Mouse (Mus musculus): Measurements from ENCODE around the gene Tspan12.
A peak's percentile ranks its signal among the peaks of the same experiment; 100 is the strongest.
"Not testable (repeated sequence)": the region's sequence is repeated elsewhere in the genome, so short reads cannot be mapped to it uniquely, and the experiment has no call there.

Tspan12 gene

GRCm38 (mm10) chr6:21852344-21852785, at the start of gene Tspan12:
TSS of gene Tspan12 (minus strand) at chr6:21852515.
- DNase-seq (ENCODE audit: inconsistent age in 2 of 2, low spot score in 1 of 2), result no peak

- peak; percentile 38 to 75 for DNase-seq (ENCODE audit: inconsistent age in 2 of 2, low spot score in 1 of 2)
Measured at GRCm38 (mm10) chr6:21894451-21894850, 42.1 kb upstream of the Tspan12 start.

GRCm38 (mm10) chr6:21889101-21889500, 36.8 kb upstream of the Tspan12 start:
- no peak for DNase-seq (ENCODE audit: inconsistent age in 2 of 2, low spot score in 1 of 2)

GRCm38 (mm10) chr6:21887971-21888370, 35.7 kb upstream of the Tspan12 start:
- not testable (repeated sequence) for DNase-seq (ENCODE audit: inconsistent age in 2 of 2, low spot score in 1 of 2)

- peak; percentile 20 to 62 for DNase-seq (ENCODE audit: inconsistent age in 2 of 2, low spot score in 1 of 2)
Measured at GRCm38 (mm10) chr6:21879496-21879895, 27.2 kb upstream of the Tspan12 start.

GRCm38 (mm10) chr6:21867310-21867709, 15.0 kb upstream of the Tspan12 start:
- no peak for DNase-seq (ENCODE audit: inconsistent age in 2 of 2, low spot score in 1 of 2)

GRCm38 (mm10) chr6:21864179-21864578, 11.9 kb upstream of the Tspan12 start:
- no peak for DNase-seq (ENCODE audit: inconsistent age in 2 of 2, low spot score in 1 of 2)

GRCm38 (mm10) chr6:21863561-21863960, 11.2 kb upstream of the Tspan12 start:
- DNase-seq (ENCODE audit: inconsistent age in 2 of 2, low spot score in 1 of 2), result no peak

GRCm38 (mm10) chr6:21861316-21861715, 9.0 kb upstream of the Tspan12 start:
- peak in 1 of 2 experiments; percentile 36 for DNase-seq (ENCODE audit: inconsistent age in 2 of 2, low spot score in 1 of 2)

GRCm38 (mm10) chr6:21857843-21858242, 5.5 kb upstream of the Tspan12 start:
- DNase-seq (ENCODE audit: inconsistent age in 2 of 2, low spot score in 1 of 2), result peak in 1 of 2 experiments; percentile 41

GRCm38 (mm10) chr6:21855921-21856320, 3.6 kb upstream of the Tspan12 start:
- peak in 1 of 2 experiments; percentile 70 for DNase-seq (ENCODE audit: inconsistent age in 2 of 2, low spot score in 1 of 2)

GRCm38 (mm10) chr6:21853342-21853741, 1.0 kb upstream of the Tspan12 start:
- DNase-seq (ENCODE audit: inconsistent age in 2 of 2, low spot score in 1 of 2), result peak; percentile 53 to 77

- peak; percentile 91 to 96 for DNase-seq (ENCODE audit: inconsistent age in 2 of 2, low spot score in 1 of 2)
Measured at GRCm38 (mm10) chr6:21851596-21852343, 545 bp downstream of the Tspan12 start.

- peak in 1 of 2 experiments; percentile 92 for DNase-seq (ENCODE audit: inconsistent age in 2 of 2, low spot score in 1 of 2)
Measured at GRCm38 (mm10) chr6:21851346-21851595, 1.0 kb downstream of the Tspan12 start.

- DNase-seq (ENCODE audit: inconsistent age in 2 of 2, low spot score in 1 of 2), result peak; percentile 52 to 85
Measured at GRCm38 (mm10) chr6:21850526-21851345, 1.6 kb downstream of the Tspan12 start.

GRCm38 (mm10) chr6:21848808-21849207, 3.5 kb downstream of the Tspan12 start:
- DNase-seq (ENCODE audit: inconsistent age in 2 of 2, low spot score in 1 of 2), result peak in 1 of 2 experiments; percentile 60

- peak; percentile 44 to 84 for DNase-seq (ENCODE audit: inconsistent age in 2 of 2, low spot score in 1 of 2)
Measured at GRCm38 (mm10) chr6:21839976-21840775, 12.1 kb downstream of the Tspan12 start.

- DNase-seq (ENCODE audit: inconsistent age in 2 of 2, low spot score in 1 of 2), result peak; percentile 42 to 82
Measured at GRCm38 (mm10) chr6:21839244-21839814, 13.0 kb downstream of the Tspan12 start.

GRCm38 (mm10) chr6:21833531-21833930, 18.8 kb downstream of the Tspan12 start:
- no peak for DNase-seq (ENCODE audit: inconsistent age in 2 of 2, low spot score in 1 of 2)

GRCm38 (mm10) chr6:21831871-21832270, 20.4 kb downstream of the Tspan12 start:
- peak; percentile 79 to 90 for DNase-seq (ENCODE audit: inconsistent age in 2 of 2, low spot score in 1 of 2)

GRCm38 (mm10) chr6:21830931-21831330, 21.4 kb downstream of the Tspan12 start:
- peak in 1 of 2 experiments; percentile 58 for DNase-seq (ENCODE audit: inconsistent age in 2 of 2, low spot score in 1 of 2)
